ENCODE assay signal across 8 mouse cellular contexts in genomic region chr12:99965203-99966115, GRCm38 (mm10). TPM values are rescaled to one million over a fixed set of nuclear protein-coding genes. Genes with fewer than 3 reads are reported as not detected.
DNase-seq lines count a peak whose midpoint lies in the region; TF ChIP-seq lines count a peak whose summit lies in the region.

No protein-coding gene starts in this region.

- no peaks in the 10 kb centered on the region for H3K36me3 ChIP-seq in E14TG2a.4 (ENCODE audit: insufficient read depth, low read length)
- H3K36me3 ChIP-seq in heart, embryonic 10.5 days: no peaks in the 10 kb centered on the region

- peak; percentile 17 to 41 for DNase-seq in cerebellum, adult 18-20 months
- no peak for DNase-seq in cerebellum, adult 9-10 months
- DNase-seq in embryo, embryonic 10.5 days (ENCODE audit: low spot score): peak; percentile 50
- DNase-seq in heart, embryonic 10.5 days (ENCODE audit: low spot score): peak; percentile 79
- DNase-seq in kidney, postnatal 10 days: peak; percentile 58
- peak; percentile 9 for DNase-seq in lung, postnatal 25 days (ENCODE audit: low spot score)
- DNase-seq in right cerebral cortex, adult 2 months (ENCODE audit: low spot score in 2 of 2): peak; percentile 56 to 60

- peaks cover 82% of the 10 kb centered on the region for H3K27me3 ChIP-seq in E14TG2a.4 (ENCODE audit: insufficient read depth, low read length)
- peaks cover 84% of the 10 kb centered on the region for H3K27me3 ChIP-seq in heart, embryonic 10.5 days (ENCODE audit: insufficient read depth, poor library complexity, severe bottlenecking)

- no peak for TF ChIP-seq CTCF in E14TG2a.4 (conservative IDR thresholded peaks at IDR 0.05; ENCODE audit: low read length)

- WGBS in heart, embryonic 10.5 days: under 1% methylated on average over 77 of the region's 77 CpGs

- H3K9me3 ChIP-seq in E14TG2a.4 (ENCODE audit: low read length): no peaks in the 10 kb centered on the region
- no peaks in the 10 kb centered on the region for H3K9me3 ChIP-seq in heart, embryonic 10.5 days

- peaks cover 36% of the 10 kb centered on the region for H3K4me1 ChIP-seq in E14TG2a.4 (replicated peaks; ENCODE audit: low read depth, low read length)
- peaks cover 31% of the 10 kb centered on the region for H3K4me1 ChIP-seq in heart, embryonic 10.5 days

- H3K27ac ChIP-seq in heart, embryonic 10.5 days: no peak overlapping the region; the same call in 1 of the 2 replicates

- peak overlapping the region; percentile 76 for H3K4me3 ChIP-seq in E14TG2a.4 (replicated peaks; ENCODE audit: low read length)
- H3K4me3 ChIP-seq in heart, embryonic 10.5 days: peak overlapping the region; percentile 65

RNA-seq across cellular contexts. Expression of gene Kcnk13, which starts 1.2 kb away (rescaled TPM):
- 0.05 and 0.23 TPM in 2 replicates for polyA plus RNA-seq in heart, embryonic 10.5 days (2016; fragmentation: Nextera tagmentation; extraction: Ambion mirVana)
